Mouse (Mus musculus) lung, adult 2 months (tissue): Measurements from ENCODE around the gene Crim1.

Source experiments
- CTCF ChIP-seq: fragments of 200-500 bp; IDR thresholded peaks from 2 replicates; pipeline ENCODE4 v1.5.1; 2011; ENCODE audit warnings: mild to moderate bottlenecking, low read length, control low read depth; ENCODE audit not compliant: insufficient read depth
- POLR2A ChIP-seq: fragments of 200-500 bp; IDR thresholded peaks from 2 replicates; pipeline ENCODE4 v1.6.1; 2011; ENCODE audit warnings: low read depth, mild to moderate bottlenecking, control low read depth, low read length, borderline replicate concordance; ENCODE audit errors: extremely low read depth

DNA sequence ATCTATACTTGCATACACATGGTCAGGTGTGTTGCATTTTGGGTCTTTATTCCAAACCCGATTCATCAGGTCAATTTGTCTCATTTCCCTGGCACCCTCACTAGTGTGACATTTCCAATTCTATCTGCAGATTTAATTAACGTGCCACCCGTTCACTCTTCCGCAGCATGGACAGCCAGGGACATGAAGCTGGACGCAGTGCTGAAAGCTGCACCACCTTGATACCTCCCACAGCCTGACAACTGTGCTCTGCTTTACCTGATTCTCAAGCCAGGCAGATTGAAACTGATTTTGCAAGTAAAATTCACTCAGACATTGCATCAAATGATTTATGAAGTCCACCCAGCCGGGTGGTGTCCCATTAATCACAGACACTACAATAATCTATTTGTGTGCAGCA lies 19.3 kb upstream of the Crim1 start:
- TF ChIP-seq CTCF (no peak), POLR2A (no peak)
